Mouse (Mus musculus): Measurements from ENCODE around the gene Mosmo.

The Mosmo gene

DNA sequence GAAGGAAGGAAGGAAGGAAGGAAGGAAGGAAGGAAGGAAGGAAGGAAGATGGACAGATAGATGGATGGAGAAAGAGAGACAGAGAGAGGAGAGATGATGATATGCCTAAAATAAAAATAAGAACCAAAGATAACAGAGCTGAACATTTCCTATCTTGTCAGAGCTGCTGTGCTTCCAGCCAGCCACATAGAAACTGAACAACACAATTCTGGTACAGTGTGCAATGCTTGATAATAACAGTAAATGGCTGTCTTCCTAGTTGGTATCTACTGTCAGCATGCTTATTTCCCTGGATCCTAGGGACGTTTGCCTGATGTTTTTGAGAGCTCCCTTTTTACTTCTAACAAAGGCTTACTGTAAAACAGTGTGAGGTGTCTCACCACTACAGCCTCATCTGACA lies 94.0 kb downstream of the Mosmo start:
- no peak for DNase-seq (ENCODE audit: low read depth, low spot score)

DNA sequence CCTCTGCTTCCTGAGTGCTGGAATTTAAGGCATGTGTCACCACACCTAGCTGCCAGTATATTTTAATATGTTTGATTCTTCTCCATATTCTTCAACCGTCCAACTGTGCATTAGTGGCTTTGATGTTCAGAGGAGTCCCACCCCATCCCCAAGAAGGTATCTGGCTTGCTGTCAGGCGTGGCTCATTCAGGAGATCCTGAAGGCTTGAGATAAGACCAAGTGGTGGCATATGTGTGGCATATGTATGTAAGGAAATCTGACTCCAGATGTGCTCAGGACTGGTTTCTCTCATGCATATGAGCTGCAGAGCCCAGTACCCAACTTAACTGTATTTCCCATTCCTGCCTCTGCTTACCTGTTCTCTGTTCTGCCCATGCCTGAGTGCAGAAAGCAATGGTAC lies 100.6 kb downstream of the Mosmo start:
- DNase-seq (ENCODE audit: low read depth, low spot score), result no peak

All from retina, adult 2 months (tissue).